Mouse (Mus musculus) monocyte, adult 2 months (primary cell): ENCODE measurements around the gene Hist1h2be.
A peak's percentile ranks its signal among the peaks of the same experiment; 100 is the strongest.
"Not testable (repeated sequence)": the region's sequence is repeated elsewhere in the genome, so short reads cannot be mapped to it uniquely, and the experiment has no call there.

Experiments used
- DNase-seq, 2 experiments: peaks; one replicate each; pipeline ENCODE4 v3.0.0; 2022; ENCODE audit warnings: low spot score in 2 of 2, low read depth in 1 of 2

The Hist1h2be gene

GRCm38 (mm10) chr13:23551146-23551834 lies 69.6 kb downstream of the Hist1h2be start, which contains the start of gene Hist1h4f:
Gene Hist1h4f, minus strand, starts transcription at chr13:23551648.
- peak; percentile 72 to 78 for DNase-seq

- DNase-seq, result no peak
Observed at GRCm38 (mm10) chr13:23550761-23551145, 70.2 kb downstream of the Hist1h2be start.

- no peak for DNase-seq
Observed at GRCm38 (mm10) chr13:23546694-23547093, 74.2 kb downstream of the Hist1h2be start.

- peak in 1 of 2 experiments; percentile 28 for DNase-seq
Observed at GRCm38 (mm10) chr13:23544787-23545120, 76.2 kb downstream of the Hist1h2be start.

GRCm38 (mm10) chr13:23543965-23544786 lies 76.7 kb downstream of the Hist1h2be start, which contains the start of gene Hist1h3f:
Gene Hist1h3f, plus strand, starts transcription at chr13:23544052.
- DNase-seq, result peak; percentile 66 to 77

- peak; percentile 60 to 66 for DNase-seq
Observed at GRCm38 (mm10) chr13:23542999-23543607, 77.8 kb downstream of the Hist1h2be start, which contains the start of gene Hist1h2bh. Gene Hist1h2bh, minus strand, starts transcription at chr13:23543392.

GRCm38 (mm10) chr13:23542225-23542980 lies 78.5 kb downstream of the Hist1h2be start:
- DNase-seq, result not testable (repeated sequence)

- no peak for DNase-seq
Observed at GRCm38 (mm10) chr13:23541497-23541896, 79.4 kb downstream of the Hist1h2be start.

GRCm38 (mm10) chr13:23539821-23540220 lies 81.1 kb downstream of the Hist1h2be start:
- DNase-seq, result not testable (repeated sequence)

- DNase-seq, result no peak
Observed at GRCm38 (mm10) chr13:23538249-23538648, 82.7 kb downstream of the Hist1h2be start.

GRCm38 (mm10) chr13:23537006-23537710 lies 83.8 kb downstream of the Hist1h2be start:
- DNase-seq, result no peak

GRCm38 (mm10) chr13:23536076-23536822 lies 84.7 kb downstream of the Hist1h2be start:
- no peak for DNase-seq

GRCm38 (mm10) chr13:23535137-23536075 lies 85.5 kb downstream of the Hist1h2be start, which contains the start of gene Hist1h3g:
Gene Hist1h3g, plus strand, starts transcription at chr13:23535422.
- peak; percentile 69 to 74 for DNase-seq

- no peak for DNase-seq
Observed at GRCm38 (mm10) chr13:23534368-23535131, 86.4 kb downstream of the Hist1h2be start.
